Mouse (Mus musculus): Measurements from ENCODE around the gene Lag3.

The Lag3 gene

GRCm38 (mm10) chr6:124911533-124912218, at the start of gene Lag3:
TSS of gene Lag3 (minus strand) at chr6:124911705.
- no peak for DNase-seq (ENCODE audit: low spot score)

GRCm38 (mm10) chr6:124961021-124961420, 49.5 kb upstream of the Lag3 start:
- DNase-seq (ENCODE audit: low spot score), result no peak

GRCm38 (mm10) chr6:124959960-124960359, 48.5 kb upstream of the Lag3 start:
- DNase-seq (ENCODE audit: low spot score), result no peak

- DNase-seq (ENCODE audit: low spot score), result no peak
Measured at GRCm38 (mm10) chr6:124958127-124958526, 46.6 kb upstream of the Lag3 start.

- DNase-seq (ENCODE audit: low spot score), result no peak
Measured at GRCm38 (mm10) chr6:124955212-124955611, 43.7 kb upstream of the Lag3 start.

GRCm38 (mm10) chr6:124953991-124954715, 42.6 kb upstream of the Lag3 start:
- no peak for DNase-seq (ENCODE audit: low spot score)

- no peak for DNase-seq (ENCODE audit: low spot score)
Measured at GRCm38 (mm10) chr6:124943526-124943925, 32.0 kb upstream of the Lag3 start.

GRCm38 (mm10) chr6:124941679-124942078, 30.2 kb upstream of the Lag3 start:
- no peak for DNase-seq (ENCODE audit: low spot score)

- no peak for DNase-seq (ENCODE audit: low spot score)
Measured at GRCm38 (mm10) chr6:124938554-124938953, 27.0 kb upstream of the Lag3 start.

- DNase-seq (ENCODE audit: low spot score), result no peak
Measured at GRCm38 (mm10) chr6:124937493-124937892, 26.0 kb upstream of the Lag3 start.

GRCm38 (mm10) chr6:124936681-124937080, 25.2 kb upstream of the Lag3 start:
- DNase-seq (ENCODE audit: low spot score), result no peak

- DNase-seq (ENCODE audit: low spot score), result no peak
Measured at GRCm38 (mm10) chr6:124934670-124935069, 23.2 kb upstream of the Lag3 start.

- no peak for DNase-seq (ENCODE audit: low spot score)
Measured at GRCm38 (mm10) chr6:124933127-124933526, 21.6 kb upstream of the Lag3 start.

GRCm38 (mm10) chr6:124932314-124932695, 20.8 kb upstream of the Lag3 start:
- no peak for DNase-seq (ENCODE audit: low spot score)

GRCm38 (mm10) chr6:124931525-124932313, 20.2 kb upstream of the Lag3 start:
- no peak for DNase-seq (ENCODE audit: low spot score)

- DNase-seq (ENCODE audit: low spot score), result peak; percentile 99
Measured at GRCm38 (mm10) chr6:124930754-124931524, 19.4 kb upstream of the Lag3 start, which contains the start of gene Mlf2. TSS of gene Mlf2 (plus strand) at chr6:124931386.

GRCm38 (mm10) chr6:124930231-124930630, 18.7 kb upstream of the Lag3 start:
- no peak for DNase-seq (ENCODE audit: low spot score)

GRCm38 (mm10) chr6:124925941-124926340, 14.4 kb upstream of the Lag3 start:
- DNase-seq (ENCODE audit: low spot score), result no peak

GRCm38 (mm10) chr6:124925173-124925793, 13.8 kb upstream of the Lag3 start:
- DNase-seq (ENCODE audit: low spot score), result no peak

- no peak for DNase-seq (ENCODE audit: low spot score)
Measured at GRCm38 (mm10) chr6:124921539-124921938, 10.0 kb upstream of the Lag3 start.

GRCm38 (mm10) chr6:124920318-124921085, 9.0 kb upstream of the Lag3 start:
- no peak for DNase-seq (ENCODE audit: low spot score)
